Mouse (Mus musculus) spleen, postnatal 10 days (tissue): ENCODE data around the gene Nceh1.
A peak's percentile ranks its signal among the peaks of the same experiment; 100 is the strongest.
"Not testable (repeated sequence)": the region's sequence is repeated elsewhere in the genome, so short reads cannot be mapped to it uniquely, and the experiment has no call there.

ENCODE experiments used
- DNase-seq, 2 experiments: peaks; one replicate each; pipeline ENCODE4 v3.0.0; 2021 to 2022; ENCODE audit warnings: low spot score in 2 of 2

Gene Nceh1

GRCm38 (mm10) chr3:27283071-27283713 is 100.4 kb downstream of the Nceh1 start:
- DNase-seq: peak in 1 of 2 experiments; percentile 24

DNA sequence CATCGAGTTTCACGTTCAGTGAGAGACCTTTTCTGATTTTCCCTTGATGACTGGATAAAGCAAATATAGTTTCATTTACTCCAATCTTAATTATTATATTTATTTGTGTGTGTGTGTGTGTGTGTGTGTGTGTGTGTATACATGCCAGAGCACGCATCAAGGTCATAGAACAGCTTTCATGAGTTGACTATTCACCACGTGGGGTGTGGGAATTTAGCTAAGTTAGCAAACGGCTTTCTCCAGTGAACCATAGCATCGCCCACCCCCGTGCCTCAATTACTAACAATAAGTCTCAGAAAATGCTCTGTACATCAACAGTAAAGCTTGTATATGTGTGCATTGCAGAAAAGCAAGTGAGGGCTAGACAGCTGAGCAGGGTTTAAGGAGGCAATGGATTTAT is 101.0 kb downstream of the Nceh1 start:
- no peak for DNase-seq

DNA sequence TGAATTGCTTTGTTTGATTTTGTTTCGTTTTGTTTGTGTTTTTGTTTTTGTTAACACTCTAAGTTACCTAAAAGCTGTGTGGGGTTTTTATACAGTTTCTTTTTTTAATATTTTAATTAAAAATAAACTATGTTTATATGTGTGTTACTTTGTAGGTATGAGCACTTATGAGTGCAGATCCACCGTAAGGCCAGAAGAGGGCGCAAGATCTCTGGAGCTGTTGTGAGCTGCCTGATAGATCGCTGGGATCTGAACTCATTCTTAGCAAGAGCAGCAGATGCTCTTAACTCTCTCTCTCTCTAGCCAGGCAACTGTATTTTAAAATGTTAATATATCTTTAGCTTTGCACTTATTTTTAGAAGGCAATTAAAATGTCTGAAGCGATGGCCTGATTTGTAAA is 101.5 kb downstream of the Nceh1 start:
- peak in 1 of 2 experiments; percentile 52 for DNase-seq

DNA sequence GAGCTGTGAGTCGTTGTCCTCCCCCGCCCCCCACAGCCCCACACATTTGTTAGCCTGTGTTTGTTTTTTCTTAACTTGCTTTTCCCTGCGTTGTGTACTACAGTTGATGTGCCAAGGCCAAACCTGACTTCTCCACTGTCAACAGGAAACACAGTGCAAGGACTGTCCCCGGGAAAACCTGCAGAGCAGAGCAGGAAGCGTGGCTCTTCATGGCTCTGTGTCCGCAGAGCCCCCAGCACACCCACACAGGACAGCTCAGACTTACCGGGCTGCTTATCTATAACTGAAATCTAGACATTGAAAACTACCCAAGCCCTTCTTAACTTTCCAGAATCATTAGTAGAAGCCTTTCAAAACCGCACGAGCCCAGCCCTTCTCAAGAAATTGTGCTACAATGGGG is 102.3 kb downstream of the Nceh1 start:
- no peak for DNase-seq

- no peak for DNase-seq
Measured at GRCm38 (mm10) chr3:27288301-27288700, 105.5 kb downstream of the Nceh1 start.

- DNase-seq: no peak
Measured at GRCm38 (mm10) chr3:27288909-27289308, 106.1 kb downstream of the Nceh1 start.

DNA sequence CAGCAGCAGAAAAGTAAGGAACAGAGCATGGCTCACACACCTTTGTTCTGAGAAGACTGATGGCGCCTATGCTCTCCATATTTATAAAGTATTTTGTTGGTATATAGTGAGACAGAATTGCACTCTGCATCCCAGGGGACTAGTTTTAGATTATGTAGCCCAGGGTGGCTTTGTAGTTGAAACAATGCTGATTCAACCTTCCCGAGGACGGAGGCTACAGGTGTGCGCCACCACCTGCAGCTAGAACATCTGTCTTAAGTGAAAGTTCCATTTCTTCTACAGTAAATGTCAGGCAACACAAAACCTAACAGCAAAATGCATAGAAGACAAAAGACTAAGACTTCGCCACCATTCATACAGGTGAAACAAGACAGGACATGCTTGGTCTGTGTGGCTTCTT is 107.5 kb downstream of the Nceh1 start:
- no peak for DNase-seq

- not testable (repeated sequence) for DNase-seq
Measured at GRCm38 (mm10) chr3:27290945-27291344, 108.2 kb downstream of the Nceh1 start.

- DNase-seq: not testable (repeated sequence)
Measured at GRCm38 (mm10) chr3:27291411-27291810, 108.6 kb downstream of the Nceh1 start.

GRCm38 (mm10) chr3:27293645-27294385 is 111.0 kb downstream of the Nceh1 start:
- no peak for DNase-seq

- DNase-seq: no peak
Measured at GRCm38 (mm10) chr3:27300451-27300850, 117.7 kb downstream of the Nceh1 start.

DNA sequence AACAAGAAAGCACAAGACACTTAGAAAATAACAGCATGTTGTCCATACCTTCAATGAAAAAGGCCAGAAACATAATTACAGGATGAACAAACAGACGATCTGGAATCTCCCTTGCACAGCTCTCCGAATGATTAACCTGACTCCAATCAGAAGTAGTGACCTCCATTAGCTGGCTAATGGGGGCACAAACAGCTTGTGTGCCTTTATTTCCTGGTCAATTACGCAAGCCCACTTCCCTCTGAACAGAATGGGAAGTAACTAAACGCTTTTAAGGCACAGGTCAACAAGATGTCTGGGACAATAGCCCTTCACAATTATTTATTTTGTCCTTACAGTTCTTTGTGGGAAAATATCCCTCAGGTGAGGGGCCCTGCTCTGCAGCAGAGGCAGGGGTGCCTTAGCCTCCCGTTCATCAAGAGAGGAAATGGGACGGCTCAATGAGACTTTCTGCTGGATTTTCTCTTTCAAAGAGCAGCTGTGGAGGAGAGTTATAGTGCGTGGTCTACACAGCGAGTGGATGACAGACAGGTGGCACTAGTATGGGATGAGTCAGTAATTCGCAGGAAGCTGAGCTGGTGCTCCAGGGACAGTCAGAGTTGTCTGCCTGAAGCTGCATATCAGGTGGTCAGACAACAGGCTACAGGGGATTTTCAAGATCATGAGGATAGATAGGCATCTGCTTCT is 119.7 kb downstream of the Nceh1 start:
- no peak for DNase-seq

- no peak for DNase-seq
Measured at GRCm38 (mm10) chr3:27306815-27307214, 124.0 kb downstream of the Nceh1 start.

- DNase-seq: no peak
Measured at GRCm38 (mm10) chr3:27310973-27311372, 128.2 kb downstream of the Nceh1 start.

GRCm38 (mm10) chr3:27311475-27311874 is 128.7 kb downstream of the Nceh1 start:
- DNase-seq: no peak

DNA sequence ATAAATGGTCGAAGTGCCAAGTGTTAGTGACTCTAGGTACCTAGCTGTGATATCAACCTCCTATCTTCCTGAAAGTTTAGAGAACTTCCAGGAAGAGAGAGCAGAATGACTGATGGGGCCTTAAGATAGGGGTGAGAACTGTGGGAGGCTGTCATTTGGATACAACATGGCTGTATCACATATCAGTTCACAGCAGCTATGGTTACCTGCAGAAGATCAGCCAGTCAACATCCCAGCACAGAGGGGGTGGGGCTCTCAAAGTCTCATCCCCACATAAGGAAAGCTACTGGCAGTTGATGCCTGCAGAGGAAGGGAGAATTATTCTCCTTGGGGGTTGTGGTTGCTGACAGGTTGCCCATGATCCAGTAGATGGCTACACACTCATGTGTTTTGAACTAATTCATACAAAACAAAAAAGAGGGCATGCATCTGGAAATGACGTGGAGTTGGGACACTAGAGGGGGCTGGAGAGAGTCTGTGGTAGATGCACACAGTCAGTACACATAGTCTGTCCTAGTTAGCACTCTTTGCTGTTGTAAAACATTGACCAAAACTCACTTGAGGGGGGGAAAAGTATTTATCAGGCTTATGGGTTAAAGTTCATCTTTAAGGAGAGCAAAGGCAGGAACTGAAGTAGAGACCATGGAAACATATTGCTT is 131.9 kb downstream of the Nceh1 start:
- DNase-seq: no peak

DNA sequence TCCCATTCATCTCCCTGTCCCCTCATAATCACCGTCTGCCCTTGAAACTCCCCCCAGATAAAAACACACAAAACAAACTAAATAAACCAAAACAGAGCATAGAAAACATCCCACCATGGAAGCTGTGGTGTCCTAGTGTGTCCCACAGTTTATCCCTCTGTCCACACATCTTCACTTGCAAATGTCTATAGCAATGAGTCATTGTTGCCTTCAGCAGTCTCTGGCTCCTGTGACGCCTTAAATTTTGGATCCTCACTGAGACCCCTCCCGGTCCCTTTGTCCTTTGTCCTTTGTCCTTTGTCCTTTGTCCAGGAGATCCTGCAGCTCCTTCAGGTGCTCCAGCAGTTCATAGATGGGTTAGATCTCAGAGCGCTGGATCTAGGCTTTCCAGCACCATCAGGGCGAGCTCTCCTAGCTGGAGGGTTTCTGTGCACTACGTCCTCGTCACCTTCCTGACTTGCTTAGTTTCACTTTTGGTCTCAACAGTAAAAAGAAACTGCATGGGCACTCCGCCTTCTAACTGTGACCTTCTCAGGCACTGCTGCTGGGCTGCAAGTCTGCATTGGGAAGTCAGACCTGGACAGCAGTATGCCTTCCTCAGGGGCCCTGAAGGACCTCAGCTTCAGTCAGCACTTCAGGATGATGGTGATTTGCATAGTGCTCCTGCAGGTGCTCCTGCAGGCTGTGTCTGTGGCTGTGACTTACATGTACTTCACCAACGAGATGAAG is 134.0 kb downstream of the Nceh1 start, which contains the start of gene Tnfsf10:
TSS of gene Tnfsf10 (plus strand) at position 470 of the 729 bp plus-strand sequence.
- DNase-seq: peak; percentile 34 to 41

DNA sequence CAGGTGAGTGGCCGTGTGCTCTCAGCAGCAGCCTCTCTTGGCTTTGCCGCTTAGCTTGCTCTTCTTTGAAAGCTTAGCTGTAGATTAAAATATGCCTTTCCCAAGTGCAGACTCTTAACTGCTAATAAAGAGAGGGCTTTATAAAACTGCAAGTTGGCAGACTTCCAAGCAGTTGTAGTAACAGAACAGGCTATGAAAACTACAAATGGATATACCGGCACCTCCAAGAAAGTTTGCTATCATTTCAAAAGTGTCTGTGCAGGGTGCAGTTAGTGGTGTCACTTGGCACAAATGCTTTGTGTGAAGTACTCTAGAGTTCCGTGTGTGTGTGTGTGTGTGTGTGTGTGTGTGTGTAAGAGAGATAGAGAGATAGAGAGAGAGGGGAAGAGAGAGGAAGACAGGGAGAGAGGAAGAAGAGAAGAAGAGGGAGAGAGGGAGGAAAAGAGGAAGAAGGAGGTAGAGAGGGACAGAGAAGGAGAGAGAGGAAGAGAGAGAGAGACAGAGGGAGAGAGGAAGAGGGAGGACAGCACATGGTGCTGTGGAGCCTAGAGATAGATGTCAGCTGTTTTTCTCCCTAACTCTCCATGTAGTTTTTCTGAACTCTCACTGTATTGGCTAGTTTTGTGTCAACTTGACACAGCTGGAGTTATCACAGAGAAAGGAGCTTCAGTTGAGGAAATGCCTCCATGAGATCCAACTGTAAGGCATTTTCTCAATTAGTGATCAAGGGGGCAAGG is 134.7 kb downstream of the Nceh1 start:
- no peak for DNase-seq

- DNase-seq: no peak
Measured at GRCm38 (mm10) chr3:27319650-27320049, 136.9 kb downstream of the Nceh1 start.

- no peak for DNase-seq
Measured at GRCm38 (mm10) chr3:27320613-27321495, 138.1 kb downstream of the Nceh1 start.
